Mouse (Mus musculus): Measurements from ENCODE around the gene Pard3. TPM values are rescaled to one million over a fixed set of nuclear protein-coding genes. Genes with fewer than 3 reads are reported as not detected.
A peak's percentile ranks its signal among the peaks of the same experiment; 100 is the strongest.

Pard3 gene
- polyA plus RNA-seq, 1 experiment = 11.3 TPM

GRCm38 (mm10) chr8:127183533-127183932 lies 119.8 kb downstream of the Pard3 start:
- TF ChIP-seq POLR2A (IDR thresholded peaks at IDR 0.05; ENCODE audit: extremely low read depth, insufficient read depth, low read length) (no peak), CTCF (IDR thresholded peaks at IDR 0.05; ENCODE audit: extremely low read depth, insufficient read depth, low read length) (no peak)
- H3K27ac ChIP-seq (ENCODE audit: insufficient read depth, low read length) = no peak overlapping the region
- no peaks in the 10 kb centered on the region for H3K4me1 ChIP-seq (ENCODE audit: control insufficient read depth, insufficient read depth, low read length)
- no peak overlapping the region for H3K4me3 ChIP-seq (ENCODE audit: insufficient read depth, low read length)

- Histone ChIP-seq H3K4me3 (ENCODE audit: insufficient read depth, low read length) (no peak overlapping the region), H3K27ac (ENCODE audit: insufficient read depth, low read length) (no peak overlapping the region), H3K4me1 (ENCODE audit: control insufficient read depth, insufficient read depth, low read length) (no peaks in the 10 kb centered on the region)
- TF ChIP-seq POLR2A (IDR thresholded peaks at IDR 0.05; ENCODE audit: extremely low read depth, insufficient read depth, low read length) = no peak
- no peak for TF ChIP-seq CTCF (IDR thresholded peaks at IDR 0.05; ENCODE audit: extremely low read depth, insufficient read depth, low read length)
Observed at GRCm38 (mm10) chr8:127184025-127184424, 120.3 kb downstream of the Pard3 start.

GRCm38 (mm10) chr8:127185897-127186296 lies 122.2 kb downstream of the Pard3 start:
- Histone ChIP-seq H3K4me3 (ENCODE audit: insufficient read depth, low read length) (no peak overlapping the region), H3K4me1 (ENCODE audit: control insufficient read depth, insufficient read depth, low read length) (no peaks in the 10 kb centered on the region), H3K27ac (ENCODE audit: insufficient read depth, low read length) (no peak overlapping the region)
- no peak for TF ChIP-seq CTCF (IDR thresholded peaks at IDR 0.05; ENCODE audit: extremely low read depth, insufficient read depth, low read length)
- TF ChIP-seq POLR2A (IDR thresholded peaks at IDR 0.05; ENCODE audit: extremely low read depth, insufficient read depth, low read length) = no peak

GRCm38 (mm10) chr8:127188671-127189070 lies 125.0 kb downstream of the Pard3 start:
- Histone ChIP-seq H3K27ac (ENCODE audit: insufficient read depth, low read length) (no peak overlapping the region), H3K4me3 (ENCODE audit: insufficient read depth, low read length) (no peak overlapping the region), H3K4me1 (ENCODE audit: control insufficient read depth, insufficient read depth, low read length) (no peaks in the 10 kb centered on the region; the same call in 1 of the 2 replicates)
- TF ChIP-seq POLR2A (IDR thresholded peaks at IDR 0.05; ENCODE audit: extremely low read depth, insufficient read depth, low read length) = no peak
- no peak for TF ChIP-seq CTCF (IDR thresholded peaks at IDR 0.05; ENCODE audit: extremely low read depth, insufficient read depth, low read length)

- TF ChIP-seq POLR2A (IDR thresholded peaks at IDR 0.05; ENCODE audit: extremely low read depth, insufficient read depth, low read length) (no peak), CTCF (IDR thresholded peaks at IDR 0.05; ENCODE audit: extremely low read depth, insufficient read depth, low read length) (peak; percentile 77)
- Histone ChIP-seq H3K27ac (ENCODE audit: insufficient read depth, low read length) (no peak overlapping the region), H3K4me3 (ENCODE audit: insufficient read depth, low read length) (no peak overlapping the region), H3K4me1 (ENCODE audit: control insufficient read depth, insufficient read depth, low read length) (peaks cover 3% of the 10 kb centered on the region)
Observed at GRCm38 (mm10) chr8:127190350-127190749, 126.7 kb downstream of the Pard3 start.

GRCm38 (mm10) chr8:127191387-127191786 lies 127.7 kb downstream of the Pard3 start:
- Histone ChIP-seq H3K4me1 (ENCODE audit: control insufficient read depth, insufficient read depth, low read length) (peaks cover 3% of the 10 kb centered on the region), H3K27ac (ENCODE audit: insufficient read depth, low read length) (no peak overlapping the region), H3K4me3 (ENCODE audit: insufficient read depth, low read length) (no peak overlapping the region)
- TF ChIP-seq POLR2A (IDR thresholded peaks at IDR 0.05; ENCODE audit: extremely low read depth, insufficient read depth, low read length) (no peak), CTCF (IDR thresholded peaks at IDR 0.05; ENCODE audit: extremely low read depth, insufficient read depth, low read length) (peak; percentile 84)

- Histone ChIP-seq H3K27ac (ENCODE audit: insufficient read depth, low read length) (no peak overlapping the region), H3K4me3 (ENCODE audit: insufficient read depth, low read length) (no peak overlapping the region), H3K4me1 (ENCODE audit: control insufficient read depth, insufficient read depth, low read length) (peaks cover 3% of the 10 kb centered on the region)
- no peak for TF ChIP-seq POLR2A (IDR thresholded peaks at IDR 0.05; ENCODE audit: extremely low read depth, insufficient read depth, low read length)
Observed at GRCm38 (mm10) chr8:127191824-127192223, 128.1 kb downstream of the Pard3 start.

- H3K4me1 ChIP-seq (ENCODE audit: control insufficient read depth, insufficient read depth, low read length) = peaks cover 3% of the 10 kb centered on the region
- H3K4me3 ChIP-seq (ENCODE audit: insufficient read depth, low read length) = no peak overlapping the region
- no peak for TF ChIP-seq POLR2A (IDR thresholded peaks at IDR 0.05; ENCODE audit: extremely low read depth, insufficient read depth, low read length)
- no peak for TF ChIP-seq CTCF (IDR thresholded peaks at IDR 0.05; ENCODE audit: extremely low read depth, insufficient read depth, low read length)
- H3K27ac ChIP-seq (ENCODE audit: insufficient read depth, low read length) = no peak overlapping the region
Observed at GRCm38 (mm10) chr8:127192331-127192730, 128.6 kb downstream of the Pard3 start.

GRCm38 (mm10) chr8:127193375-127193774 lies 129.7 kb downstream of the Pard3 start:
- H3K27ac ChIP-seq (ENCODE audit: insufficient read depth, low read length) = no peak overlapping the region
- H3K4me1 ChIP-seq (ENCODE audit: control insufficient read depth, insufficient read depth, low read length) = peaks cover 3% of the 10 kb centered on the region
- TF ChIP-seq POLR2A (IDR thresholded peaks at IDR 0.05; ENCODE audit: extremely low read depth, insufficient read depth, low read length) (no peak), CTCF (IDR thresholded peaks at IDR 0.05; ENCODE audit: extremely low read depth, insufficient read depth, low read length) (no peak)
- H3K4me3 ChIP-seq (ENCODE audit: insufficient read depth, low read length) = no peak overlapping the region

- Histone ChIP-seq H3K4me1 (ENCODE audit: control insufficient read depth, insufficient read depth, low read length) (peaks cover 3% of the 10 kb centered on the region), H3K27ac (ENCODE audit: insufficient read depth, low read length) (no peak overlapping the region), H3K4me3 (ENCODE audit: insufficient read depth, low read length) (no peak overlapping the region)
- TF ChIP-seq CTCF (IDR thresholded peaks at IDR 0.05; ENCODE audit: extremely low read depth, insufficient read depth, low read length) (no peak), POLR2A (IDR thresholded peaks at IDR 0.05; ENCODE audit: extremely low read depth, insufficient read depth, low read length) (no peak)
Observed at GRCm38 (mm10) chr8:127194786-127195407, 131.2 kb downstream of the Pard3 start.
